Mouse (Mus musculus) lung, postnatal 0 days (tissue): ENCODE measurements at regions not wholly inside any gene's neighbourhood (a gene's known extent, or its start where the extent isn't known, plus 50 kb on each side); places are given as distances from the start of the nearest gene placed in this dataset.

ENCODE experiments used
- CTCF ChIP-seq: IDR thresholded peaks from 2 replicates; pipeline ENCODE4 v1.5.1; 2016; ENCODE audit warnings: antibody characterized with exemption, mild to moderate bottlenecking
- EP300 ChIP-seq: IDR thresholded peaks from 2 replicates; pipeline ENCODE4 v1.6.1; 2016; ENCODE audit warnings: antibody characterized with exemption, mild to moderate bottlenecking, control low read depth

GRCm38 (mm10) chr1:193577821-193578220 is 207.7 kb upstream of the Camk1g start:
- TF ChIP-seq CTCF (no peak), EP300 (no peak)
